In genomic region chr16:33531184-33531583, GRCm38 (mm10) we compare ENCODE assay signal across 10 mouse cellular contexts. TPM values are rescaled to one million over a fixed set of nuclear protein-coding genes. Genes with fewer than 3 reads are reported as not detected.
"Had no signal": no experiment of that assay in that cellular context is flagged by ENCODE, and none has a peak within 500 bp of the region (broad histone marks: within the 10 kb centered on the region; RNA-seq: fewer than 3 reads in every experiment).

No protein-coding gene starts in this region.

- H3K27me3 ChIP-seq: limb, embryonic 12.5 days; lung, embryonic 15.5 days; midbrain, embryonic 13.5 days had no signal

- H3K9ac ChIP-seq: limb, embryonic 12.5 days; lung, embryonic 15.5 days; midbrain, embryonic 13.5 days had no signal

- H3K9me3 ChIP-seq: lung, embryonic 15.5 days had no signal

- DNase-seq: kidney, postnatal 10 days; lung, postnatal 14 days; thymus, postnatal 36 days had no signal

- H3K4me3 ChIP-seq: layer of hippocampus, adult 2 months; limb, embryonic 12.5 days; lung, embryonic 15.5 days; midbrain, embryonic 13.5 days; myocyte had no signal

- H3K4me2 ChIP-seq: limb, embryonic 12.5 days; liver, embryonic 11.5 days; lung, embryonic 15.5 days; midbrain, embryonic 13.5 days had no signal

- H3K27ac ChIP-seq: layer of hippocampus, adult 2 months; limb, embryonic 12.5 days; lung, embryonic 15.5 days; midbrain, embryonic 13.5 days had no signal

- H3K36me3 ChIP-seq: limb, embryonic 12.5 days; lung, embryonic 15.5 days; midbrain, embryonic 13.5 days had no signal

- ATAC-seq: midbrain, embryonic 13.5 days had no signal

RNA-seq across cellular contexts. Expression of gene Slc12a8, which starts 14.1 kb away (rescaled TPM):
- total RNA-seq: megakaryocyte progenitor cell, adult 5-6 weeks had no signal
